Mouse (Mus musculus): ENCODE data around the gene Senp5.
"Not testable (repeated sequence)": the region's sequence is repeated elsewhere in the genome, so short reads cannot be mapped to it uniquely, and the experiment has no call there.

Senp5 gene

GRCm38 (mm10) chr16:31948345-31948774 lies 54.7 kb downstream of the Senp5 start, which contains the start of the genes 0610012G03Rik and Ncbp2:
Gene 0610012G03Rik, minus strand, starts transcription at chr16:31948494.
Gene Ncbp2, plus strand, starts transcription at chr16:31948513.
- no peaks in the 10 kb centered on the region for H3K27me3 ChIP-seq (ENCODE audit: control insufficient read depth, insufficient read depth, low read length, poor library complexity, severe bottlenecking)

DNA sequence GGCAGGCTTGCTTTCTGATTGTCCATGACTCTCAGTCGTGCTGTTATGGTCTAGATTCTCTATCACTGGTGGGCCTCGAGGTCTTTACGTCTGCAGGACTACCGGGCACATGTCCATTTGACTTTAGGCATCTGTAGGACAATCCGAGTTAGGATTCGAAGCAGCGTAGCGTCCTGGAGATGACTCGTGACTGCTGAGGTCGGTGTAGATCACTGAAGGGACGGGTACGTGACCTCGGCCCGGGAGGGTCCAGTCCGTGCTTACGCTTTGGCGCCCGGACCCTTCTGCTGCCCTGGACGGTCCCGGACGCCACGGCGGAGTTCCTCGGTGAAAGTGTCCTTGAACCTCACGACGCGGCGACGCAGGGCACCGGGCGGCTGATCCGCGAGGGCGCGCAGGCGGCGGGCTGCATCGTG lies 55.2 kb downstream of the Senp5 start:
- Histone ChIP-seq H3K36me3 (ENCODE audit: control insufficient read depth, insufficient read depth, low read length, poor library complexity, severe bottlenecking) (0 out of 2 replicates have a peak, but pooled peaks cover 2% of the 10 kb centered on the region), H3K27me3 (ENCODE audit: control insufficient read depth, insufficient read depth, low read length, poor library complexity, severe bottlenecking) (no peaks in the 10 kb centered on the region)
- no peak for DNase-seq (ENCODE audit: low read depth, low spot score)

More at GRCm38 (mm10) chr16:31948345-31948774, 54.7 kb downstream of the Senp5 start, which contains the start of the genes 0610012G03Rik and Ncbp2:
- H3K36me3 ChIP-seq (ENCODE audit: control insufficient read depth, insufficient read depth, low read length, poor library complexity, severe bottlenecking), result 0 out of 2 replicates have a peak, but pooled peaks cover 2% of the 10 kb centered on the region
- DNase-seq (ENCODE audit: low read depth, low spot score), result peak; percentile 95

GRCm38 (mm10) chr16:31947333-31947732 lies 55.8 kb downstream of the Senp5 start:
- no peaks in the 10 kb centered on the region for H3K27me3 ChIP-seq (ENCODE audit: control insufficient read depth, insufficient read depth, low read length, poor library complexity, severe bottlenecking)
- DNase-seq (ENCODE audit: low read depth, low spot score), result peak; percentile 18
- H3K36me3 ChIP-seq (ENCODE audit: control insufficient read depth, insufficient read depth, low read length, poor library complexity, severe bottlenecking), result 0 out of 2 replicates have a peak, but pooled peaks cover 2% of the 10 kb centered on the region

- not testable (repeated sequence) for DNase-seq (ENCODE audit: low read depth, low spot score); H3K36me3 ChIP-seq (ENCODE audit: control insufficient read depth, insufficient read depth, low read length, poor library complexity, severe bottlenecking); H3K27me3 ChIP-seq (ENCODE audit: control insufficient read depth, insufficient read depth, low read length, poor library complexity, severe bottlenecking)
Observed at GRCm38 (mm10) chr16:31945986-31946385, 57.1 kb downstream of the Senp5 start.

DNA sequence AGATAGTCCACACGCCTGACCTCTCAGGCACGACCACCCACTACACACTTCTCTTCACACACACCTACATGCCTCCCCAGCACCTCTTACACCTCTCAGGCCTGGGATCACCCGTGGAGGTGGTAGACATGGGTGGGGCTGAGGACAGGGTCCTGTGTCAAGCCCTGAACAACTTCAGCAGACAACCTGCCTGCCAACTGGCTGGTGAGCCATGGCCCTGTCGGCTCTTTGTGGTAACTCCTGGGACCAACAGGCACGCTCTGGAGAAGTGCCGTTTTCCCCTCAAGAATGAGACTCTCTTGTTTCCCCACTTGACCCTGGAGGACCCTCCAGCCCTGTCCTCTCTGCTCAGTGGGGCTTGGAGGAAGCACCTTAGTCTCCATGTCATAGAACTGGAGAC lies 57.7 kb downstream of the Senp5 start:
- DNase-seq (ENCODE audit: low read depth, low spot score), result no peak

GRCm38 (mm10) chr16:31944698-31945255 lies 58.3 kb downstream of the Senp5 start:
- no peaks in the 10 kb centered on the region for H3K27me3 ChIP-seq (ENCODE audit: control insufficient read depth, insufficient read depth, low read length, poor library complexity, severe bottlenecking)
- DNase-seq (ENCODE audit: low read depth, low spot score), result no peak
- H3K36me3 ChIP-seq (ENCODE audit: control insufficient read depth, insufficient read depth, low read length, poor library complexity, severe bottlenecking), result no peaks in the 10 kb centered on the region

More for the DNA sequence above, 57.7 kb downstream of the Senp5 start:
- H3K36me3 ChIP-seq (ENCODE audit: control insufficient read depth, insufficient read depth, low read length, poor library complexity, severe bottlenecking), result no peaks in the 10 kb centered on the region
- H3K27me3 ChIP-seq (ENCODE audit: control insufficient read depth, insufficient read depth, low read length, poor library complexity, severe bottlenecking), result no peaks in the 10 kb centered on the region

GRCm38 (mm10) chr16:31943980-31944379 lies 59.1 kb downstream of the Senp5 start:
- no peaks in the 10 kb centered on the region for H3K27me3 ChIP-seq (ENCODE audit: control insufficient read depth, insufficient read depth, low read length, poor library complexity, severe bottlenecking)
- no peaks in the 10 kb centered on the region for H3K36me3 ChIP-seq (ENCODE audit: control insufficient read depth, insufficient read depth, low read length, poor library complexity, severe bottlenecking)
- DNase-seq (ENCODE audit: low read depth, low spot score), result peak; percentile 80

- Histone ChIP-seq H3K36me3 (ENCODE audit: control insufficient read depth, insufficient read depth, low read length, poor library complexity, severe bottlenecking) (no peaks in the 10 kb centered on the region), H3K27me3 (ENCODE audit: control insufficient read depth, insufficient read depth, low read length, poor library complexity, severe bottlenecking) (no peaks in the 10 kb centered on the region)
- no peak for DNase-seq (ENCODE audit: low read depth, low spot score)
Observed at GRCm38 (mm10) chr16:31940586-31940985, 62.5 kb downstream of the Senp5 start.

DNA sequence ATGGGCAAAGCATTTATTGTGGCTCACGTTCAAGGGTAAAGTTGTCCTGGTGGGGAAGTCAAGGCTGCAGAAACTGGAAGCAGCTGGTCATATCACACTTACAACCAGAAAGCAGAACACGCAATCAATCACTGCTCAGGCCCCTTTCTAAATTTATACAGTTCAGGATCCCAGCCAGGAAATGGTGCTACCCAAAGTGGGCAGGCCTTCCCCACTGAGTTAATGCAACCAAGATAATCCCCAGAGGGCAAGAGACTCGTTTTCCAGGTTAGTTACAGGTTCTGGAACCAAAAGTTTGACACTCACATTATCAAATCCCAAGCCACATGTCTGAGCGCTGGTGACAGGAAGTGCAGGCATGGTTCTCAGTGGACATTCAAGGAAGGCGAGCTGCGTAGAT lies 64.2 kb downstream of the Senp5 start:
- DNase-seq (ENCODE audit: low read depth, low spot score), result no peak
- H3K27me3 ChIP-seq (ENCODE audit: control insufficient read depth, insufficient read depth, low read length, poor library complexity, severe bottlenecking), result no peaks in the 10 kb centered on the region

DNA sequence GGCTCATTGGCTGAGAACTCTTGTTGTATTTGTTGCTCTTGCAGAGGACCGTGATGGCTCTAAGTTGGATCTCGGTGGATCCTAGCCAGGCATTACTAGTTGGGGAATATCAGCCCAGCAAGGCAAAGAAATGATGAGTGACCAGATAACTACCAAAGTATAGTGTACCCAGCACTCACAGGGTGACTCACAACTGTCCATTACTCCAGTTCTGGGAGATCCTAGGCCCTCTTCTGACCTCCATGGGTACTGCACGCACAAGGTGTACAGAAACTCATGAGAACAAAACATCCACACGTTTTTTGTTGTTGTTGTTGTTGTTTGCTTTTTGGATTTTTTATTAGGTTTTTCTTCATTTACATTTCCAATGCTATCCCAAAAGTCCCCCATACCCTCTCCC lies 66.5 kb downstream of the Senp5 start:
- H3K36me3 ChIP-seq (ENCODE audit: control insufficient read depth, insufficient read depth, low read length, poor library complexity, severe bottlenecking), result no peaks in the 10 kb centered on the region
- no peak for DNase-seq (ENCODE audit: low read depth, low spot score)
- H3K27me3 ChIP-seq (ENCODE audit: control insufficient read depth, insufficient read depth, low read length, poor library complexity, severe bottlenecking), result no peaks in the 10 kb centered on the region

More for the DNA sequence above, 64.2 kb downstream of the Senp5 start:
- H3K36me3 ChIP-seq (ENCODE audit: control insufficient read depth, insufficient read depth, low read length, poor library complexity, severe bottlenecking), result no peaks in the 10 kb centered on the region

GRCm38 (mm10) chr16:31935091-31935979 lies 67.8 kb downstream of the Senp5 start:
- Histone ChIP-seq H3K36me3 (ENCODE audit: control insufficient read depth, insufficient read depth, low read length, poor library complexity, severe bottlenecking) (no peaks in the 10 kb centered on the region), H3K27me3 (ENCODE audit: control insufficient read depth, insufficient read depth, low read length, poor library complexity, severe bottlenecking) (no peaks in the 10 kb centered on the region)
- peak; percentile 46 for DNase-seq (ENCODE audit: low read depth, low spot score)

- no peaks in the 10 kb centered on the region for H3K36me3 ChIP-seq (ENCODE audit: control insufficient read depth, insufficient read depth, low read length, poor library complexity, severe bottlenecking)
- no peaks in the 10 kb centered on the region for H3K27me3 ChIP-seq (ENCODE audit: control insufficient read depth, insufficient read depth, low read length, poor library complexity, severe bottlenecking)
- DNase-seq (ENCODE audit: low read depth, low spot score), result no peak
Observed at GRCm38 (mm10) chr16:31934550-31935010, 68.5 kb downstream of the Senp5 start.

DNA sequence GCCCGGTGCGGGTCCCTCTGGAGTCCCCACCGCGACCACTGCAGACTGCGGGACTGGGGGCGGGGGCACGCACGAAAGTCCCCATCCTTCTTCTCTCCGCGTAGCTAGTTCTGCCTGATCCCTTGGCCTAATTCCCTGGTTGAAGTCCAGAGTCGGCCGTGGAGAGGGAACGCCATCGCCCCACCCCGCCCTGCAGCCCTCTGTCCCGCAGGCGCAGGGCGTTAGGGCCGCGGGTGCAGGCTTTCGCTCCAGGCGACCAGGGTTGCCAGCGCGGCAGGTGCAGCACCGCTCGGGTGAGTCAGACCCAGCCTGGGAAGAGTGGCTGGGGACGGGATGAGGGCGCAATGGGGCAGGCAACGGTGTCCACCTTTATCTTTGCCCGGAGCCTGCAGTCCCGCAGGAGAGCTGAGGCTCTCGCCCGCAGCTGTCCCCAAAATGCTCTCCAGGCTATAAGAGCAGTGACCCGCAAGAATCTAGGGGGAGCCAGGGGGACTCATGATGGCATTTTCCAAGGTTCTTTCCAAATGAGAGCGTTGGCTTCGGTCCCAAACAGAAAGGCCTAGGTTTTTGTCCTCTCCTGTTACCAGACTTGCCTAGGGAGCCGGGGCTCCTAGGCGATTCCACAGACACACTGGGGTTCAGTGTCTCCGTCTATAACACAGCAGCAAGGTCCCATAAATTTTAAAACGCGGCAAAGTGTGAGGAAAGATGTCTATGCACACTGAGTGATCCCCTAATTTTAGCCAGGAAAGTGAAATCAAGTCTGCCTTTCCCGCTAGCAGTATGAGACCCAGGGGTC lies 69.1 kb downstream of the Senp5 start, which contains the start of gene Pigz:
Pigz (plus strand) TSS at position 101 of the 799 bp plus-strand sequence.
- Histone ChIP-seq H3K27me3 (ENCODE audit: control insufficient read depth, insufficient read depth, low read length, poor library complexity, severe bottlenecking) (no peaks in the 10 kb centered on the region), H3K36me3 (ENCODE audit: control insufficient read depth, insufficient read depth, low read length, poor library complexity, severe bottlenecking) (no peaks in the 10 kb centered on the region)
- DNase-seq (ENCODE audit: low read depth, low spot score), result no peak

Measured in splenic B cell, adult 2 months (primary cell).